Mouse (Mus musculus): Measurements from ENCODE around the gene Rbfox1. TPM values are rescaled to one million over a fixed set of nuclear protein-coding genes. Genes with fewer than 3 reads are reported as not detected.

Gene Rbfox1
- polyA plus RNA-seq, 1 experiment from 2014 or later, result 2.3 TPM

DNA sequence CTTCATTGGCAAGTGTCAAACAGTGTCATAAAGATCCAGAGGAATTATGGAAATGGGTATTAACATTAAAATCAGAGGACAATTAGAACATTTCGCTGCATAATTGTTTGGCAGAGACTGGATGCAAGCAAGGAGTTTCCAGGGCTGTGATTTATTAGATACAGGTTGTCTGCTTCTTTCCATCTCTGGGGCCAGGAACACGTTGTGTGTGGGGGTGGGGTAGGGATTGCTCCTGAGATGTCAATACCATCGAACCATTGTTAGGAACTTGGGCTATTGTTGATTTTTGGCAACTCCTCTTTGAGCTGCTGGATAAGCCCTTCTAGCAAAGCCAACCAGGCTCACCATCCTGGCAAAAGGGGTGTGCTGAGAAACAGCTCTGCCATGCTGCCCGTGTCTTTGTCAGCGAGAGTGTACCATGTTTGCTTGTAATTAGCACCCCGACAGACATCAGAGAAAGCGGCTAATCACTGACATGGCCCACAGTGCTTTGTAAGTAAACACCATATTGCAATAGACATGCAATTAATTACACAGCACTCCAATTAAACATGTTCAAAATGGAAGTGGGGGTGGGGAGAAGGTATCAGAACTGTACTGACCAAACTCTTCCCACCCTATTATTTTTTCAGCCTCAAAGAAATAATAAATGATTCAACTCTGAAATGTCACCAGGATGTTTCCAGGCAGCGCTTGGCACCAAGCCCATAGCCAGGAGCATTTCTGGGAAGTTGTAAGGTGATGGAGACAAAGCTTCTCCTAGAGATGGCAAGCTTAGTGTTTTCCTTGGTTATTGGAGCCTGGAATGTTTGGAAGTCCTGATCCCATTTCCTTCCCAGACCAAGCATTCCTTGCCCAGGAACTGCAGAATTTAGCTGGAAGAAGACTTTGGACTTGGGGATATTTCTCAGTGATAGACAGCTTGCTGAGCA lies 1562.8 kb downstream of the Rbfox1 start:
- Histone ChIP-seq H3K27me3 (replicated peaks; ENCODE audit: control insufficient read depth, insufficient read depth, low read length) (no peaks in the 10 kb centered on the region), H3K4me1 (replicated peaks; ENCODE audit: control insufficient read depth, insufficient read depth, low read length) (no peaks in the 10 kb centered on the region), H3K9me3 (ENCODE audit: control insufficient read depth) (no peaks in the 10 kb centered on the region), H3K9ac (ENCODE audit: low read depth, low read length) (no peak overlapping the region), H3K36me3 (ENCODE audit: control insufficient read depth, insufficient read depth) (no peaks in the 10 kb centered on the region), H3K4me3 (ENCODE audit: low read depth, low read length) (no peak overlapping the region), H3K27ac (ENCODE audit: low read depth, low read length) (no peak overlapping the region), H3K4me2 (replicated peaks; ENCODE audit: low read depth) (no peak overlapping the region)
- TF ChIP-seq CTCF (IDR thresholded peaks at IDR 0.05; ENCODE audit: low read depth), result no peak
- 55% methylated on average over 8 of the region's 8 CpGs for WGBS
- no peak for ATAC-seq

DNA sequence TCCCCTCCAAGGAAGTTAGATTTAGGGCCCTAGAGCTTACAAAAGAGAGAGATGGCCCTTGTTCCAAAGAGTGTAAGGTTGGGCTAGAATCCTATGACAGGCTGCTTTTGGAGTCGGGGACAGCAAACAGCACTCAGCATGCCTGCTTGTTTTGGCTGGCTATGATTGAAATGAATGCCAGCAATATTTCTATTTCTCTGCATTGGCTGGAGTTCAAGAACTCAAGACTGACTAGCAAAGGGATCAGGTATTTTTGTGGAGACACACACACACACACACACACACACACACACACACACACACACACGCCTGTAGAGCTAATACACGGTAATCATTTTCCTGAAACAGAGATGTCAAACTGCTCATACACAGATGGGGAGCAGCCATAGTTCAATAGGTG lies 1566.0 kb downstream of the Rbfox1 start:
- no peak overlapping the region for H3K9ac ChIP-seq (ENCODE audit: low read depth, low read length)
- H3K27me3 ChIP-seq (replicated peaks; ENCODE audit: control insufficient read depth, insufficient read depth, low read length), result no peaks in the 10 kb centered on the region
- no peaks in the 10 kb centered on the region for H3K36me3 ChIP-seq (ENCODE audit: control insufficient read depth, insufficient read depth)
- 89% methylated on average over 3 of the region's 3 CpGs for WGBS
- no peaks in the 10 kb centered on the region for H3K9me3 ChIP-seq (ENCODE audit: control insufficient read depth)
- H3K4me3 ChIP-seq (ENCODE audit: low read depth, low read length), result no peak overlapping the region
- no peak for TF ChIP-seq CTCF (IDR thresholded peaks at IDR 0.05; ENCODE audit: low read depth)
- H3K27ac ChIP-seq (ENCODE audit: low read depth, low read length), result no peak overlapping the region
- H3K4me1 ChIP-seq (replicated peaks; ENCODE audit: control insufficient read depth, insufficient read depth, low read length), result no peaks in the 10 kb centered on the region
- ATAC-seq, result no peak
- no peak overlapping the region for H3K4me2 ChIP-seq (replicated peaks; ENCODE audit: low read depth)

DNA sequence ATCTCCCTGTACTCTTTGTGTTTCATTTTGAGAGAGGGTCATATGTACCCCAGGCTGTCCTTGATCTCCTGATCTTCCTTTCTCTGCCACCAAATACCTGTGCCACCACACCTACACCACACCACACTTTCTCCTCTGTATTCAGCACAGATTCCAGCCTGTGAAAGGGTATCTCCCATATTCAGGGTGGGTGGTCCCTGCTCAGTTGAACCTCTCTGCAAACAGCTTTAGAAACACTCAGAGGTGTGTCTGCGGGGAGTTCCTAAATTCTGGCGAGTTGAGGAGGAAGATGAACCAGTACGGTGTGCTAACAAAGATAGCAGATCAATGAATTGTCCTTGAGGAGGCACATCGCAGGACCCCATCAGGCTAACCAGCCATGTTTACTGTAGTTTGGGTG lies 1572.4 kb downstream of the Rbfox1 start:
- no peaks in the 10 kb centered on the region for H3K9me3 ChIP-seq (ENCODE audit: control insufficient read depth)
- no peak overlapping the region for H3K27ac ChIP-seq (ENCODE audit: low read depth, low read length)
- H3K27me3 ChIP-seq (replicated peaks; ENCODE audit: control insufficient read depth, insufficient read depth, low read length), result no peaks in the 10 kb centered on the region
- H3K9ac ChIP-seq (ENCODE audit: low read depth, low read length), result no peak overlapping the region
- no peak overlapping the region for H3K4me3 ChIP-seq (ENCODE audit: low read depth, low read length)
- no peak overlapping the region for H3K4me2 ChIP-seq (replicated peaks; ENCODE audit: low read depth)
- no peaks in the 10 kb centered on the region for H3K36me3 ChIP-seq (ENCODE audit: control insufficient read depth, insufficient read depth)
- WGBS, result 79% methylated on average over 4 of the region's 4 CpGs
- no peak for ATAC-seq
- no peaks in the 10 kb centered on the region for H3K4me1 ChIP-seq (replicated peaks; ENCODE audit: control insufficient read depth, insufficient read depth, low read length)
- no peak for TF ChIP-seq CTCF (IDR thresholded peaks at IDR 0.05; ENCODE audit: low read depth)
